Mouse (Mus musculus) urinary bladder, adult 2 months (tissue): ENCODE measurements around the gene Olfr692. TPM values are rescaled to one million over a fixed set of nuclear protein-coding genes. Genes with fewer than 3 reads are reported as not detected.

Experiments
- DNase-seq: peaks from one replicate; pipeline ENCODE4 v3.0.0; 2022; ENCODE audit warnings: low spot score
- polyA plus RNA-seq: library from polyadenylated mRNA; depleted of rRNA; stranded (reverse); fragments of >200 nt; gene quantifications from 2 replicates; pipeline ENCODE4 v1.2.3, GENCODE M21; 2012; rRNA removed

The Olfr692 gene
- polyA plus RNA-seq, 1 experiment, result not detected

GRCm38 (mm10) chr7:105404268-105404667 lies 36.2 kb downstream of the Olfr692 start, which contains the start of gene Cnga4:
Cnga4 (plus strand) TSS chr7:105404568.
- DNase-seq, result no peak

DNA sequence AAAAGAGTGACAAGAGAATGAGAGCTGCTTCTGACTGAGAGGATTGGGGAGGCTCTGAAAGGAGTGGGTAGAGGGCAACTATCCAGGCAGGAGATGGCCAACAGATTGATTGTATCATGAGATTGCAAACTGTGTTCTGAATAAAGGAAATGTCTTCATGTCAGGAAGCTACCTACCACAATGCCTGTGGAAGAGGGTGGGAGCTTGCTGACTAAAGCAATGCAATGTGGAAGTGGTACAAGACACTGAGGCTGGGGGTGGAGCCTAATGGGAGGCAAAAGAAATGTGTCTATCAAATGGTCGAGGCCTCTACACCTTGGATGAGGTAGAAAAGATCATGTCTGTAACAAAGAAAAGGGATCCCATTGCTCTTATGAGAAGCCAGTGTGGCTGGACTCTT lies 38.3 kb downstream of the Olfr692 start:
- no peak for DNase-seq

DNA sequence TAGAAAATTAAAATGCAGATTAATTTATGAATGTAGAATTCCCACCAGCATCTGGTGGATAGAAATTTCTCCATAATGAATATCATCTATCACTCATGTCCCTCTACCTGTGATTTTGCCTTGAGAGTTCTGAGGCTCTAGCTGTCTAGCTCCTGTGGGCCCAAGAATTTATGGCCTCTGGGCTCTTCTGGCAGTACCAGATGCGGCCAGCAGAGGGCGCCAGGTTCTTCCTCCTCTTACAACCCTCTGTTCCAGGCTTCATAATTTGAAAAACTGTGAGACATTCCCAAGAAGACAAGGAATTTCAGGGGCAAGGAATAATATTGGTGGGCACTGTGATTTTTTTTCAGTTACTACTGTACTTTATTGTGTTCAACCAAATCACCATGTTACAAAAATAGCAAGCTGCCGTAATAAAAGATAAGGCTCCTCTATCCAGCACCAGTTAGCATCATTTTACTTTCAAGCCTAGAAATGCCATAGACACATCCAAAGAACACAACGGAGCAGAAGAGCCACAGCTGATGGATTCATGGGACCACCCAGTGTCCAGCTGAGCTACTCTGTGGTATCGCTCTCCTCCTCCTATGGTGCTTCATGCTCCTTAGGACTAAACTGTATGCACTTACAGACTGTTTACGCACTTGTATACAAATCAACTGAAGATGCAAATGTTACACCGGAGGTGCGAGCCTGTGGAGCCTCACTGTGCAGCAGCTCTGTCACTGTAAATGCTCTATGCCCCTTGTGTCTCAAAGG lies 44.0 kb downstream of the Olfr692 start:
- peak; percentile 70 for DNase-seq

- DNase-seq, result no peak
These were observed 46.4 kb downstream of the Olfr692 start for GRCm38 (mm10) chr7:105414385-105414784.

DNA sequence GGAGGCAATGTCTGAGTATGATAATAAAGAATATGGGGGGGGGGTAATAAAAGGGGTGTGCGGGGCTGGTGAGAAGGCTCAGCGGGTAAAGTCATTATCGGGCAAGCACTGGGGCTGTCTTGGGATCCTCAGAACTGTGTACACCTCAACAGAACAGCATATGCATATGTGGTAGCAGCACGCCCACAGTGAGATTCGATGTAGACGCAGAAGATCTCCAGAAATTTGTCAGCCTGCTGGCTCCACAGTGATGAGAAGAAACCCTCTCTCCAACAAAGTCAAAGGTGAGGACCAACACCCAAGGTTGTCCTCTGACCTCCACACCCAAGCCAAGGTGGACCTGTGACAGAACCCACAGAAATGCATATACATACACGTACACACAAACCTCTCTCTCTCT lies 48.5 kb downstream of the Olfr692 start:
- DNase-seq, result no peak

DNA sequence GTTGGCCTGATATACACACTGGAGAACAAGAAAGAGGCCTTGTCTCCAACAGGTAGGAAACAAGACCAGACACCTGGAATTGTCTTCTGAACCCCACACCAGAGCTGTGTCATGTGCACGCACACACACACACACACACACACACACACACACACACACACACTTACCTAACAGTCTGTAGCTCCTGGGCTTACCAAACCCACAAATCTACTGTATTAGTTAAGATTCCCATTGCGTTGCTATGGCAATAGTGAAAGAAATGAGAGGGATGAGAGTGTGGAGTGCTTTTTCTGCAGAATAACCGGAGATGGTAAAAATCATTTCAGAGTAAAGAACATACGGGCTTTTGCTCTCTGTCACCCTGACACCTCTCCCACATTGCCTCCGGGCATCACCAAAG lies 50.1 kb downstream of the Olfr692 start:
- no peak for DNase-seq

Other genes starting within 250 kb of the Olfr692 start
- not detected in 2 replicates for gene Olfr683, start 221.2 kb upstream of the Olfr692 start, polyA plus RNA-seq
- gene Olfr684, start 204.6 kb upstream of the Olfr692 start, polyA plus RNA-seq, result not detected in 2 replicates
- gene Olfr685, start 182.2 kb upstream of the Olfr692 start, polyA plus RNA-seq, result not detected in 2 replicates
- not detected in 2 replicates for gene Olfr686, start 160.7 kb upstream of the Olfr692 start, polyA plus RNA-seq
- not detected in 2 replicates for gene Olfr688, start 80.1 kb upstream of the Olfr692 start, polyA plus RNA-seq
- not detected in 2 replicates for gene Olfr689, start 57.1 kb upstream of the Olfr692 start, polyA plus RNA-seq
- not detected in 2 replicates for gene Olfr690, start 34.1 kb upstream of the Olfr692 start, polyA plus RNA-seq
- 0.03 TPM in 1 of 2 replicates, not detected in the other for gene Olfr691, start 26.0 kb upstream of the Olfr692 start, polyA plus RNA-seq
- not detected in 2 replicates for gene Gm5901, start 6.8 kb downstream of the Olfr692 start, polyA plus RNA-seq
- 28.4 and 31.5 TPM in 2 replicates for gene Fam160a2, start 31.8 kb downstream of the Olfr692 start, polyA plus RNA-seq
- 0.04 and 0.10 TPM in 2 replicates for gene Cnga4, start 36.3 kb downstream of the Olfr692 start, polyA plus RNA-seq
- not detected in 2 replicates for gene Cckbr, start 57.5 kb downstream of the Olfr692 start, polyA plus RNA-seq
- 209 and 233 TPM in 2 replicates for gene Cavin3, start 114.1 kb downstream of the Olfr692 start, polyA plus RNA-seq
- gene Smpd1, start 186.1 kb downstream of the Olfr692 start, polyA plus RNA-seq, result 31.3 and 38.4 TPM in 2 replicates
- gene Apbb1, start 213.4 kb downstream of the Olfr692 start, polyA plus RNA-seq, result 36.9 and 42.2 TPM in 2 replicates
- gene Hpx, start 231.9 kb downstream of the Olfr692 start, polyA plus RNA-seq, result 1.6 and 2.1 TPM in 2 replicates